Mouse (Mus musculus) E14TG2a.4 (cell line): ENCODE measurements around the gene Cib4.

Experiments used
- CTCF ChIP-seq: conservative IDR thresholded peaks from 2 replicates; pipeline ENCODE4 v1.5.1; 2014; ENCODE audit warnings: low read length
- NANOG ChIP-seq: IDR thresholded peaks from 2 replicates; pipeline ENCODE4 v1.6.1; 2014; ENCODE audit warnings: borderline replicate concordance, low read length, mixed read lengths

DNA sequence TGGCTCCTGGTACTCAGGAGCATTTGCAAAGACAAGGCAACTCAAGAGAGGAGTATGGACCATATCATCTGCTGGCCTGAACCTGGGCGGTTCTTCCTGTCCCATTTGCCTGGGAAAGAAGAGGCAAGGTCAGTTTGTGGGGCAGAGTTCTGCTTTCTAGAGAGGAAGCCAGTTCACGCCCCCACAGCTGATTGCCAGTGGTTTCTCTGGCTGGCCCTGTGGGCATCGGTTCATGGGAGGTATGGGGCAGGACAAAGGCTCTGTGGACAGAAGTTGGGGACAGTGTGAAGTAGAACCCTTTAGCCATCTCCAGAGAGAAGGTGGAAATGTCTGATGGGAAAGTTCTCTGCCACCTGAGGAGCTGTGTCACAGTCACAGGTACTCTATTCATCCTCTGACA is 22.5 kb downstream of the Cib4 start:
- TF ChIP-seq CTCF (no peak), NANOG (no peak)
